Mouse (Mus musculus): ENCODE measurements around the gene Bcar1. TPM values are rescaled to one million over a fixed set of nuclear protein-coding genes. Genes with fewer than 3 reads are reported as not detected.

The Bcar1 gene
- 28.3 and 28.6 TPM in 2 replicates for polyA plus RNA-seq (2015; fragmentation: Nextera tagmentation; extraction: Ambion mirVana)

GRCm38 (mm10) chr8:111743792-111744696 is at the start of gene Bcar1:
TSS of gene Bcar1 (minus strand) at chr8:111743809.

GRCm38 (mm10) chr8:111690960-111691445 is 52.6 kb downstream of the Bcar1 start, which contains the start of gene Ctrb1:
TSS of gene Ctrb1 (minus strand) at chr8:111691010.

Small RNAs within 50 kb of the gene (microRNA-seq; reads per million reads assigned to microRNA genes)
- not detected for gene Mir7076

Other genes starting within 250 kb of the Bcar1 start
- 2.2 and 2.5 TPM in 2 replicates for gene Wdr59, start 221.7 kb downstream of the Bcar1 start, polyA plus RNA-seq (2015; fragmentation: Nextera tagmentation; extraction: Ambion mirVana)
- 28.9 and 30.0 TPM in 2 replicates for gene Znrf1, start 207.7 kb downstream of the Bcar1 start, polyA plus RNA-seq (2015; fragmentation: Nextera tagmentation; extraction: Ambion mirVana)
- gene Ldhd, start 113.4 kb downstream of the Bcar1 start, polyA plus RNA-seq (2015; fragmentation: Nextera tagmentation; extraction: Ambion mirVana), result 1.1 and 1.4 TPM in 2 replicates
- gene Zfp1, start 100.4 kb downstream of the Bcar1 start, polyA plus RNA-seq (2015; fragmentation: Nextera tagmentation; extraction: Ambion mirVana), result 8.3 and 9.2 TPM in 2 replicates
- not detected in 2 replicates for gene Ctrb1, start 52.8 kb downstream of the Bcar1 start, polyA plus RNA-seq (2015; fragmentation: Nextera tagmentation; extraction: Ambion mirVana)
- 90.4 and 109 TPM in 2 replicates for gene Cfdp1, start 110.5 kb upstream of the Bcar1 start, polyA plus RNA-seq (2015; fragmentation: Nextera tagmentation; extraction: Ambion mirVana)
- 6.9 and 8.2 TPM in 2 replicates for gene Tmem170, start 132.9 kb upstream of the Bcar1 start, polyA plus RNA-seq (2015; fragmentation: Nextera tagmentation; extraction: Ambion mirVana)
- 0.81 and 0.82 TPM in 2 replicates for gene Chst5, start 166.6 kb upstream of the Bcar1 start, polyA plus RNA-seq (2015; fragmentation: Nextera tagmentation; extraction: Ambion mirVana)
- 2.6 and 3.3 TPM in 2 replicates for gene Tmem231, start 190.1 kb upstream of the Bcar1 start, polyA plus RNA-seq (2015; fragmentation: Nextera tagmentation; extraction: Ambion mirVana)
- 143 and 156 TPM in 2 replicates for gene Gabarapl2, start 196.9 kb upstream of the Bcar1 start, polyA plus RNA-seq (2015; fragmentation: Nextera tagmentation; extraction: Ambion mirVana)
- gene Adat1, start 248.5 kb upstream of the Bcar1 start, polyA plus RNA-seq (2015; fragmentation: Nextera tagmentation; extraction: Ambion mirVana), result 2.1 and 2.2 TPM in 2 replicates

Data from urinary bladder, postnatal 0 days (tissue).